Mouse (Mus musculus): ENCODE data around the gene Cdkn1a.

GRCm38 (mm10) chr17:29141577-29141976, 50.8 kb downstream of the Cdkn1a start:
- TF ChIP-seq POLR2A (IDR thresholded peaks at IDR 0.05; ENCODE audit: insufficient read length, low read depth), result no peak
- no peak for TF ChIP-seq USF1 (IDR thresholded peaks at IDR 0.05; ENCODE audit: low read depth)
- TF ChIP-seq POLR2AphosphoS2 (IDR thresholded peaks at IDR 0.05; ENCODE audit: insufficient read length, low read depth), result no peak
- no peak for TF ChIP-seq MYOG (IDR thresholded peaks at IDR 0.05; ENCODE audit: control insufficient read depth in 1 of 3, insufficient read depth in 1 of 3, insufficient read length in 2 of 3, low read depth in 2 of 3)
- TF ChIP-seq MAX (IDR thresholded peaks at IDR 0.05; ENCODE audit: low read depth), result no peak
- TF ChIP-seq TCF3 (IDR thresholded peaks at IDR 0.05; ENCODE audit: insufficient read length, low read depth), result no peak
- no peak for TF ChIP-seq REST (IDR thresholded peaks at IDR 0.05; ENCODE audit: insufficient read depth, insufficient read length)
